Mouse (Mus musculus): ENCODE data around the gene Ippk. TPM values are rescaled to one million over a fixed set of nuclear protein-coding genes. Genes with fewer than 3 reads are reported as not detected.

Ippk gene
- polyA plus RNA-seq, 1 experiment from 2014 or later, result 14.7 TPM

DNA sequence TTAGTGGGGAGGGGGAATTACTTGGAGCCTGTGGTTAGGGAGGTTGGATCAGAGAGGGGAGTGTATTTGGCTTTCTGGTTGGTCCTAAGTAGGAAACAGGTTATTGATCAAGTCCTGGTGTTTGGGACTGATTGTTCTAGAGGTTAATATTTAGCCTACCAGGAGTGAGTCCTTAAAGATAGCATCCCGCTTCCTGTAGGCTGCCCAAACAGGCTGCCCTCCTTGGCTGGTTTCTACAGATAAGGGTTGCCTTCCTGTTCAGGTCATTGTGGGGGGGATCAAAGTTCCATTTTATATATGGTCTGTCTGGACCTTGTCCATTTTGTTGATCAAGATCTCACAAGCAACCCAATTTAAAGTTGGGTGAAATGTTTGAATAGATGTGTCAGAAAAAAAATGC lies 27.5 kb upstream of the Ippk start:
- no peak overlapping the region for H3K4me3 ChIP-seq
- H3K27me3 ChIP-seq, result no peaks in the 10 kb centered on the region
- ATAC-seq (ENCODE audit: insufficient number of reproducible peaks, low FRiP score, low TSS enrichment, low read depth), result no peak
- no peak overlapping the region for H3K27ac ChIP-seq
- H3K4me1 ChIP-seq, result no peaks in the 10 kb centered on the region
- 0 out of 2 replicates have a peak, but pooled peaks cover 10% of the 10 kb centered on the region for H3K36me3 ChIP-seq
- no peaks in the 10 kb centered on the region for H3K9me3 ChIP-seq
- no peak overlapping the region for H3K4me2 ChIP-seq
- 97% methylated on average over 1 of the region's 1 CpGs for WGBS
- no peak overlapping the region for H3K9ac ChIP-seq

DNA sequence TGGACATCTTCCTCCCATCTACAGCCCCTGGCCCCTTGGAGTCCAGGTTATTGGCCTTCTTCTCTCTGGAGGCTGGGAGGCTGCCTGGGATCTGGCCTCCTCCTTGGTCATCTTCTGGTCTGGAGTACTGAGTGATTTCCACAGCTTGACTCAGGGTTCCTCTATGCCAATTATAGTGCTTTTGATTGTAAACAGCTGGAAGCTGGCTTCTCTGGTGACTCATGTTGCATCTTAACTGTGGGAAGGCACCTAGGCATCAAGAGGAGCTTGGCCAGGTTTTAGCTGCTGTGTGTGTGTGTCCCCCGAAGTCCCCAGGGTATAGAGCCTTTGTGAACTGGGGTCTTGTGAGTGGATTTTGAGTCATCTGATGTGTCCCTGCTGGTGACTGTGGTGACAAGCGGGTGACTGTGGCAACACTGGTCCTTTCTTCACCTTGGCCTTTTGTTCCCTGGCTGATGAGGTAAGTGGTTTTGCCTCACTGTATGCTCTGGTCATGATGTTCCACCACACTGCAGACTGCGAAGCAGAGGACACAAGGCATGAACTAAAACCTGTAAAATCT lies 26.1 kb upstream of the Ippk start:
- H3K27me3 ChIP-seq, result no peaks in the 10 kb centered on the region
- 84% methylated on average over 3 of the region's 3 CpGs for WGBS
- H3K9ac ChIP-seq, result no peak overlapping the region
- H3K4me3 ChIP-seq, result no peak overlapping the region
- H3K4me2 ChIP-seq, result no peak overlapping the region
- H3K27ac ChIP-seq, result no peak overlapping the region
- H3K4me1 ChIP-seq, result no peaks in the 10 kb centered on the region
- H3K36me3 ChIP-seq, result no peaks in the 10 kb centered on the region
- H3K9me3 ChIP-seq, result no peaks in the 10 kb centered on the region
- ATAC-seq (ENCODE audit: insufficient number of reproducible peaks, low FRiP score, low TSS enrichment, low read depth), result no peak

DNA sequence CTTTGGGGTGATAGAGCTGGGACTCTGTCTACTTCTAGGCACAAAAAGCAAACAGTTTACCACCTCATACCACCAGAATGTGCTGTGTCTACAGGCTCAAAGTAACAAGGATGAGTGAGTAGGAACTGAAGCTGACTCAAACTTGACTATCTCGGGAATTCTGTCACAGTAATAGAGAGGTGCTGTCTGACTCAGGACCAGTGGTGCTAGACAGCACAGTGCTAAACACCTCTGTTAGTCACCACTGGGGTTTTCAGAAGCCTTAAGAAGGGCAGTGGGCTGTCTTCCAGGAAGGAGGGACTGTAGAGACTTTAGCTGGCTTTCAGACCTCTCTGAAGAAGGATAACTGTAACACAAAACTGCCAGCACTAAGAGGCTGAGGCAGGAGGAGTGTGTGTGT lies 24.3 kb upstream of the Ippk start:
- no peaks in the 10 kb centered on the region for H3K9me3 ChIP-seq
- H3K27me3 ChIP-seq, result no peaks in the 10 kb centered on the region
- WGBS, result 78% methylated on average over 1 of the region's 1 CpGs
- ATAC-seq (ENCODE audit: insufficient number of reproducible peaks, low FRiP score, low TSS enrichment, low read depth), result no peak
- no peak overlapping the region for H3K4me2 ChIP-seq
- no peaks in the 10 kb centered on the region for H3K4me1 ChIP-seq
- no peak overlapping the region for H3K9ac ChIP-seq
- no peak overlapping the region for H3K4me3 ChIP-seq
- H3K36me3 ChIP-seq, result no peaks in the 10 kb centered on the region
- H3K27ac ChIP-seq, result no peak overlapping the region

DNA sequence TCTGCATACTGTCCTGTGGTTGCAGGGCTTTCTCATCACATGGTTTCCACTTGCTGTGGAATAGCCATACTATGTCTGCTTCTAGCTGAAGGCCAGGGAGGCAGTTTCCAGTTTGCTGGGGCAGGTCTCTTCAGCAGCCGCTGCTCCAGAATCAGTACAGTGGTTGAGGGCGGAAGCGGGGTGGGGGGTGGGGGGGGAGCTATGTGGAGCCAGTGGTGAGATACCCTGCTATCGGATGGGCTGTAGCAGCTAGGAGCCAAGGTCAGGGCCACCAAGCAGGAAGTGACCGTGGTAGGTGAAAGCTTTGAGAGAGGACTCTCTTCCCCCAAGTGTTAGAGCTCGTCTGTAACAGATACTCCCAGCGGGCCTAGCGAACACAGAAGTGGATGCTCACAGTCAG lies 22.9 kb upstream of the Ippk start:
- WGBS, result 86% methylated on average over 8 of the region's 8 CpGs

DNA sequence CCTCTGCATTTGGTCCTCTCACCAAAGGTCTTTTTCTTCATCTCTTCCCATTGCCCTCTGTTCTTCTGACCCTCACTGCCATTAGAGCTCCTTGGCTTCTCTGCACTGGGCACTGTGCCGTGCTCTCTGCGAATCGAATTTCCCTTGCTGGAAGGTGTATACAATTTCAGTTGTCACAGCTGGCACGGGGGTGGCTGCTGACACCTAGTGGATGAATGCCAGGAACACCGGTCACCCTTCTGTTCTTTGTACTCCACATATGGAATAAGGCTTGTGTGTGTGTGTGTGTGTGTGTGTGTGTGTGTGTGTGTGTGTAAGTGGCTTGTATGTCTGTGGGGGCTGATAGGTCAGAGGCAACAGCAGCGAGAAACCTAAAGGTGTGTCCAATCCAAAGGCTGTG lies 20.9 kb upstream of the Ippk start:
- Histone ChIP-seq H3K9ac (no peak overlapping the region), H3K4me1 (no peaks in the 10 kb centered on the region), H3K36me3 (no peaks in the 10 kb centered on the region), H3K4me2 (no peak overlapping the region), H3K9me3 (no peaks in the 10 kb centered on the region), H3K4me3 (no peak overlapping the region), H3K27me3 (no peaks in the 10 kb centered on the region), H3K27ac (no peak overlapping the region)
- ATAC-seq (ENCODE audit: insufficient number of reproducible peaks, low FRiP score, low TSS enrichment, low read depth), result no peak
- WGBS, result 42% methylated on average over 6 of the region's 6 CpGs

More for the DNA sequence above, 22.9 kb upstream of the Ippk start:
- Histone ChIP-seq H3K36me3 (no peaks in the 10 kb centered on the region), H3K4me3 (no peak overlapping the region), H3K4me1 (no peaks in the 10 kb centered on the region), H3K27ac (no peak overlapping the region), H3K9me3 (no peaks in the 10 kb centered on the region), H3K4me2 (no peak overlapping the region), H3K27me3 (no peaks in the 10 kb centered on the region), H3K9ac (no peak overlapping the region)
- ATAC-seq (ENCODE audit: insufficient number of reproducible peaks, low FRiP score, low TSS enrichment, low read depth), result no peak

DNA sequence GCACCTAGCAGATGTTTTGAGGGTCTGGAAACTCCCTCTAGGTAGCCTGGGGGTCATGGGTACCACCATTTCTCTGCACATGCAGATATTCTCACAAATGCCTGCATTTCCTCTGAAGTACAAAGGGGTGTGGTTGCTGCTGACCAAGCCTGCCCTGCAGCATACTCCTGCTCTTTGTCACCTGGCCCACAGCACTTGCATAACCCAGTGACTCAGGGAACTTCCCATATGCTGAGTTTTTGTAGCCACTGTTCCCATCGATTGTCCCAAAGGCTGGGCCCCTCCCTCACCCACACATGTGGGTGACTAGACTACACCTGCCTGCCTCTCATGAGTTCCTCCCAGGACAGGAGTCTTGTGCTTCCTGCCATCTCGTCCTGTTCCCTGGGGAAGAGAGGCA lies 18.4 kb upstream of the Ippk start:
- no peak overlapping the region for H3K27ac ChIP-seq
- no peaks in the 10 kb centered on the region for H3K4me1 ChIP-seq
- no peak overlapping the region for H3K4me2 ChIP-seq
- H3K4me3 ChIP-seq, result no peak overlapping the region
- H3K27me3 ChIP-seq, result no peaks in the 10 kb centered on the region
- ATAC-seq (ENCODE audit: insufficient number of reproducible peaks, low FRiP score, low TSS enrichment, low read depth), result no peak
- no peak overlapping the region for H3K9ac ChIP-seq
- 70% methylated on average over 2 of the region's 2 CpGs for WGBS
- no peaks in the 10 kb centered on the region for H3K9me3 ChIP-seq
- no peaks in the 10 kb centered on the region for H3K36me3 ChIP-seq

DNA sequence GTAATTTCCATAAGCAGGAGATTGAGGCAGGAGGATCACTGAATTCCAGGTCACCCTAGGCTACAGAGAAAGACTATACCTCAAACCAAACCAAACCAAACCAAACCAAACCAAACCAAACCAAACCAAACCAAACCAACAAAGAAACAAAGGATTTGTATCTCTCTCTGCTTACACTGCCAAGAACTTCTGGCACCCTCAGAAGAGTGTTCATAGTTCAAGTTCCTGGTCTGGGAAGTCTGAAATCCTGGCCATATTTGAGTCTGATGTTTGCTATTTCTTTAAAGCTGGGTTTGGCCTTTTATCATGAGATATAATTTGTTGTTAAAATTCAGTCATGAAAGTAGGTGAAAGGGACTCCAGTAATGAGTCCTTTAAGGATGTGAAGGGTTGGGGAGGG lies 13.3 kb upstream of the Ippk start:
- no peak for ATAC-seq (ENCODE audit: insufficient number of reproducible peaks, low FRiP score, low TSS enrichment, low read depth)
- H3K4me3 ChIP-seq, result no peak overlapping the region
- no peak overlapping the region for H3K27ac ChIP-seq
- no peaks in the 10 kb centered on the region for H3K36me3 ChIP-seq
- H3K27me3 ChIP-seq, result no peaks in the 10 kb centered on the region
- H3K9ac ChIP-seq, result no peak overlapping the region
- H3K4me1 ChIP-seq, result no peaks in the 10 kb centered on the region
- no peak overlapping the region for H3K4me2 ChIP-seq
- no peaks in the 10 kb centered on the region for H3K9me3 ChIP-seq

DNA sequence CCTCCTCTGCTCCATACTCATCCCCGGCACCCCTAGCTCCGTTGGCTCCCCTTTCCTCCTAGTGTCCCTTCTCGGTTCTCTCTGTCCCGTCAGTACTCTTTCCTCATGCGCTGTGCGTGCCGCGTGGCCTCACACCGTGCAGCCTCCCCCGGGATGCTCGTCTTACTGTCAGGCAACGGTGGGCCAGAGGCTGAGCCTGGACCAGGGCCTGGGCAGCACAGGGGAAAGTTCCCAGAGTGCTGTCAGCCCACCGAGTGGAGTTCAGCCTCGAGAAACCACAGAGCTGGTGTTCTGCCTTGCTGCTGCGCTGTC lies 513 bp downstream of the Ippk start:
- H3K9me3 ChIP-seq, result no peaks in the 10 kb centered on the region
- peaks cover 22% of the 10 kb centered on the region for H3K4me1 ChIP-seq
- 2% methylated on average over 15 of the region's 15 CpGs for WGBS
- peak overlapping the region; percentile 84 for H3K9ac ChIP-seq
- H3K4me3 ChIP-seq, result peak overlapping the region; percentile 93
- H3K27me3 ChIP-seq, result no peaks in the 10 kb centered on the region
- H3K4me2 ChIP-seq, result peak overlapping the region; percentile 91
- H3K36me3 ChIP-seq, result no peaks in the 10 kb centered on the region
- H3K27ac ChIP-seq, result peak overlapping the region; percentile 80
- no peak for ATAC-seq (ENCODE audit: insufficient number of reproducible peaks, low FRiP score, low TSS enrichment, low read depth)

DNA sequence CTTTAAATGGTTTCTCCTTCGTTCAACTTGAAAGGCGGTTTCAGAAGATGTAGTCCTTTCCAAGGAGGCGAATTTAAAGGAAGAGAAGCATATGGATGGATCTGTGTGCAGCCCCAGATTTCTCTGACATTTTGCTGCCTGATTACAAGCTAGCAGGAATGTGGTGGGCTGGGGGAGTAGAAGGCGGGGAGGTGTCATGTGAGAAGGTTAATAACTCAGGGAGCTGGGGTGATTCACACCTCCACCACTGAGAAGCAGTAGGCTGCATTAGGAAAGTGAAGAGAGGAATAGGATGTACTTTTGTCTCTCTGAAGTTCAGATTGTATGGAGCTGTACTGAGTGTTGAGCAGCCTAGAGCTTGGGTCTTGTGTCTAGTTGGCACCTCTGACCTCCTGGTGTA lies 910 bp downstream of the Ippk start:
- H3K9ac ChIP-seq, result peak overlapping the region; percentile 84
- H3K27me3 ChIP-seq, result no peaks in the 10 kb centered on the region
- 11% methylated on average over 4 of the region's 4 CpGs for WGBS
- peak overlapping the region; percentile 91 for H3K4me2 ChIP-seq
- no peaks in the 10 kb centered on the region for H3K36me3 ChIP-seq
- peaks cover 22% of the 10 kb centered on the region for H3K4me1 ChIP-seq
- H3K9me3 ChIP-seq, result no peaks in the 10 kb centered on the region
- ATAC-seq (ENCODE audit: insufficient number of reproducible peaks, low FRiP score, low TSS enrichment, low read depth), result no peak
- H3K27ac ChIP-seq, result no peak overlapping the region
- peak overlapping the region; percentile 93 for H3K4me3 ChIP-seq

DNA sequence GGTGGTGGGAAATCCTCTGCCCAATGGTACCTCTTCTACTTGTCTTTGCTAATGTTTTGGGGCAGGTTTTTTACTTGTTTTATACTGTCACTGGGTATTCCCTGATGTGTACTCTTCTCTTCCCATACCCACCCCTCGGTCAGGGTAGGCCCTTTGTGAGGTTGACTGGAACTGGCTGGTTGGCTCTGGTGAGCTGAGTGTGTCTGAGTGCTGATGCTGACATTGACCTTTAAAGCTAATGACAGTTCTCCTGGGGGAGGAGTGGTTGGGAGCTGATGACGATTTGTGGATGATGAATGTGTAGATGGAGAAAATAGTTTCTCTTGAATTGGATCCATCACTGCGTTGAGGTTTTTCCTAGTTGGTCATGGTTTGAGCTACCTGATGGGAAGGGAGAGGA lies 5.7 kb downstream of the Ippk start:
- H3K4me1 ChIP-seq, result peaks cover 17% of the 10 kb centered on the region
- no peak overlapping the region for H3K9ac ChIP-seq
- no peaks in the 10 kb centered on the region for H3K27me3 ChIP-seq
- H3K4me3 ChIP-seq, result no peak overlapping the region
- H3K9me3 ChIP-seq, result no peaks in the 10 kb centered on the region
- ATAC-seq (ENCODE audit: insufficient number of reproducible peaks, low FRiP score, low TSS enrichment, low read depth), result no peak
- no peak overlapping the region for H3K4me2 ChIP-seq
- WGBS, result 89% methylated on average over 3 of the region's 3 CpGs
- H3K36me3 ChIP-seq, result no peaks in the 10 kb centered on the region
- H3K27ac ChIP-seq, result no peak overlapping the region

DNA sequence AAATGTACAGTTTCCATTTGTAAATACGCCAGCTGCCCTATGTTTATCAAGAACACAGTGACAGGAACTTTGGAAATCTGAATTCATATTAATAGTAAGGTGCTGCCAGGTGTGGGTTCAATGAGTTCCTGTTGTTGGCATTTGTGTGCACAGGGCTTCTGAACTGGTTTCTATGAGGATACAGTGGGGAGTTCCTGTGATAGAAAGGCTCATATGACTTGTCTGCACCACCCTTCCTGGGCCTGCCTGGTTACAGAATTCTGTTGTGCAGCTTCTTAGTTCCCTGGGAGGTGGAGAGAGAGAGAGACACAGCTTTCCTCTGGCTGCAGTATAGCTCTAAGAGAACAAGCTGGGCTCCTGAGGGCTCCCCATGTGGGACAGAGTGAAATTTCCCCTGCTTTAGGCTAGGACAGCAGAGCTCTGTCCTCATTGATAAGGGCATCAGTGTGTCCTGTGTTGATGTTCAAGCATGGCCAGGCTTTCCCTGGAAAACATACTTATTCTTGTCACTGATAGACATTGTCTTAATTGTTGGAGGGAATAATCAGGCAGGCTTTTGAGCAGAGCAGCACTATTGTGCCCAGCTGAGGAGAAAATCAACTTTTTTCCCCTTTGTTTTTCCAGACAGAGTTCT lies 7.1 kb downstream of the Ippk start:
- no peak for ATAC-seq (ENCODE audit: insufficient number of reproducible peaks, low FRiP score, low TSS enrichment, low read depth)
- H3K4me2 ChIP-seq, result no peak overlapping the region
- H3K36me3 ChIP-seq, result peaks cover 2% of the 10 kb centered on the region; the same call in 1 of the 2 replicates
- 94% methylated on average over 1 of the region's 1 CpGs for WGBS
- no peak overlapping the region for H3K27ac ChIP-seq
- no peak overlapping the region for H3K9ac ChIP-seq
- no peaks in the 10 kb centered on the region for H3K27me3 ChIP-seq
- H3K4me1 ChIP-seq, result peaks cover 3% of the 10 kb centered on the region
- no peak overlapping the region for H3K4me3 ChIP-seq
- H3K9me3 ChIP-seq, result no peaks in the 10 kb centered on the region

DNA sequence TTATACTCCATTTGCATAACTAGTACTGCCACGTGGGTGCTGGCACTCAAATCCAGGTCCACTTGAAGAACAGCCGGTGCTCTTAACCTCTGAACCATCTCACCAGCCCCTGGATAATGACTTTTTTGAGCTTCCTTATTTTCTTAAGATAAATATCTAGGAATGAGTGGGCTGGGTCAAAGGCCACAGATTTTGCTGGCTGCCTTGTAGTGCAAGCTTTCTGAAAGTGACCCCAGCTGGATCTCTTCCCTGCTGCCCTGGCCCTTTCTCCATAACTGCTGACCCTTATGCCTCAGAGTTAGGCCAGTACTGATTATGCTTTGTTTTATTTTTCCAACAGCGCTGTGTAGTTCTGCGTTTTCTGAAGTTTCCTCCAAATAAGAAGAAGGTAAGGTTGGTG lies 9.5 kb downstream of the Ippk start:
- H3K4me1 ChIP-seq, result no peaks in the 10 kb centered on the region; the same call in 1 of the 2 replicates
- WGBS, result 86% methylated on average over 4 of the region's 4 CpGs

More for the DNA sequence above, 9.5 kb downstream of the Ippk start:
- H3K4me3 ChIP-seq, result no peak overlapping the region
- no peak overlapping the region for H3K27ac ChIP-seq
- H3K4me2 ChIP-seq, result no peak overlapping the region
- H3K9me3 ChIP-seq, result no peaks in the 10 kb centered on the region
- H3K9ac ChIP-seq, result no peak overlapping the region
- no peaks in the 10 kb centered on the region for H3K27me3 ChIP-seq
- peaks cover 9% of the 10 kb centered on the region for H3K36me3 ChIP-seq
- no peak for ATAC-seq (ENCODE audit: insufficient number of reproducible peaks, low FRiP score, low TSS enrichment, low read depth)

Measured in limb, embryonic 15.5 days (tissue).